Mouse (Mus musculus) liver, adult (tissue): Measurements from ENCODE around the gene 1700109H08Rik.

Experiments
- GATA4 ChIP-seq: IDR thresholded peaks from 2 replicates; pipeline ENCODE4 v1.6.1; 2014; ENCODE audit warnings: mild to moderate bottlenecking, low read length; ENCODE audit not compliant: insufficient replicate concordance

The 1700109H08Rik gene

DNA sequence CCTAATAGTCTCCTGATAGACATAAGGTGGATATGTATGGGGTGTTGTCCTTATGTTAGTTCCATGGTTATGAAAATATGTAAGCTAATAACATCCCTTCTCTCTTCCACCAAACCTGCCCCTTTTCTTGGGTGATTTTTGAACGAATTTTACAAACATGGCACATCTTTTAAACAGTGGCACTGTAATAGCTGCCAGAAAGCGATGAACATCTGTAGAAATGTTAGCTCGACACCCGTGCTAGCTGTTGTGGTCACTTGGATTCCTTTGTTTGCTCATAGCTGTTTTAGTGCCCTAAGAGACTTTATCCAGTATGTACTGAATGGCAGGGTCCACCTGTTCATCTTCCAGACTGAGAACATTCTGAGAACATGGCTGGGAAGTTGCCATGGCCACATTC is at the start of gene 1700109H08Rik:
TSS of gene 1700109H08Rik (plus strand) at position 301 of the 400 bp plus-strand sequence.
- TF ChIP-seq GATA4 = no peak

- no peak for TF ChIP-seq GATA4
Measured at GRCm38 (mm10) chr5:3521741-3522140, 49.6 kb upstream of the 1700109H08Rik start.

DNA sequence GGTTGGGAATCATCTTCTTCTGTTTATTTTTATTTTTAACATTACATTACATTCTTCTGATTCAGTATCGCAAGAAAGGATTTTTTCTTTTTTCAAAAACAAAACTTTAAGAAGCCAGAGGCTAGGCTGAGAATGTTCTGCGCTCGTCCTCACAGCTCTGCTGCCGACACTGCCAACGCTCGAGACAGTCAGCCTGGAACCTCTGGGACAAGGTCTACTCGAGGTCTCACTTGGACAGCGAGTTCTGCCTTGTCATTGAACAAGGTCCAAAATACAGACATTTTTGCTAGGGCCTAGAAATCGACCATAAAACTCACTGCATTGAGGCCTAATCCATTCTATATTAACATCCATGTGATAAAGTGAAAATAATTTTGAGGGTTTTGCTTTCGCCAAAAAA is 48.5 kb upstream of the 1700109H08Rik start:
- TF ChIP-seq GATA4 = no peak

- TF ChIP-seq GATA4 = no peak
Measured at GRCm38 (mm10) chr5:3527041-3527691, 44.2 kb upstream of the 1700109H08Rik start.

- TF ChIP-seq GATA4 = no peak
Measured at GRCm38 (mm10) chr5:3529585-3530189, 41.7 kb upstream of the 1700109H08Rik start.

DNA sequence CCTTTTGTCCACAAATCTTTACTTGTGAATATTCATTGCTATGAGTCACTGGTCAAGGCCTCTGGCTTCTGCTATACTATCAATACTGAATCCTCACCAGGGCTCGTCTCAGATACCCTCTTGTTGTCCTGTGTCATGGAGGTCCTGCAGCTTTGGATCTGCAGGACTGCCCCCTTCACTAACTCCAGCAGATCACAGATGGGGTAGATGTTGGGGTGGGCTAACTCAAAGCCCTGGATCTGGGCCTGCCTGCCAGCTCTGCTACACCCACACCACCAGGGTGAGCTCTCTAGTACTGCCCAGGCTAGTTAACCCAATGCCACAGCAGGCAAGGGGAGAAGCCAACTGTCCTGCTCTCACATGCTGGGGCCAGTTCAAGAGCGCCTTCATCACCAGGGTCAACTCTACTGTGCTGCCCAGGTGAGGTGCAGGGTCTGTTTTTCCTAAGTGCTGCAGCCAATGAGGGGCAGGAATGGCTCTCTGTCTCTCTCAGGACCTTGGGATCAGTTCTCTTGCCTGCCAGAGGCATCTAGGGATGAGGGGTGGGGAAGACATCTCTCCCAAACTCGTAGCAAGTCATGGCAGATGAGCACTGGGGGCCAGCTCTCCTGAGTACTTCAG is 34.7 kb upstream of the 1700109H08Rik start:
- TF ChIP-seq GATA4 = no peak

DNA sequence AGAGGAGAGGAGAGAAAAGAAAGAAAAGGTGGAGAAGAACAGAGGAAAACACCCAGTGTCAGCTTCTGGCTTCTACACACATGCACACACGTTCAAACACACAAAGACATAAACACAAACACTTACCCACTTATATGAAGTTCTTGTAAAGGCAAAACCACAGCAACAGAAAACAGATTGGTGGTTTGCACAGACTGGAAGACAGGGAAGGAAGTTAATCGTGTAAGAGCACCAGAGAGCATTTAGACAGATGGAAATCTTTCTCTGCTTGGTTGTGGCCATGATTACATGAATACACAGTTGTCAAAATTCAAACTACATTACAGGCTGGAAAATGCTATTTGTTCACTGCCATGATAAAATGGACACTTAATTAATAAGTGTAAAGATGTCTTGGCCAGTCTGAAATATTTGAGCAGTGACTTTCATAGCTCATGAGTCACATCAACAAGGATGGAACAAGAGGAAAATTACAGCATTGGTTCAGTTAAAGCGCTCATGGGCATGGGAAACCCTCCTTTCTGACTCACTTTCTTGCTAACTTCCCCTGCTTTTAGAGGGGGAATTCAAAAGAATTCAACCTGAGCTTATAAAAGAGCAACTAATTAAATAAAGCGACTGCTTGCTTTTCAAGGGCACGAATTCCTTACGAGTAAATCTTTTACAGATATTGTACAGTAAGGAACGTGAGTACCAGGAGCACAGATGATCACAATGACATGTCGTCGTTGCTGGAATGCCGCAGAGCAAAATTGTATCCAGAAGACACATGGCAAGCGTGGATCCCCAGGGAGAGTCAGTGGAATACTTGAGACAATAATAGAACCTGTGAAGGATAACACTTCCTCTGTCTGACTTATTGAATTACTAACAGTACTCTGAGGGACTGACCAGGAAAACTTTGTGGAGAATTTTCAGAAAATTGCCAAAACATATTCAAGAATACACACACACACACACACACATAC is 32.6 kb upstream of the 1700109H08Rik start:
- no peak for TF ChIP-seq GATA4

DNA sequence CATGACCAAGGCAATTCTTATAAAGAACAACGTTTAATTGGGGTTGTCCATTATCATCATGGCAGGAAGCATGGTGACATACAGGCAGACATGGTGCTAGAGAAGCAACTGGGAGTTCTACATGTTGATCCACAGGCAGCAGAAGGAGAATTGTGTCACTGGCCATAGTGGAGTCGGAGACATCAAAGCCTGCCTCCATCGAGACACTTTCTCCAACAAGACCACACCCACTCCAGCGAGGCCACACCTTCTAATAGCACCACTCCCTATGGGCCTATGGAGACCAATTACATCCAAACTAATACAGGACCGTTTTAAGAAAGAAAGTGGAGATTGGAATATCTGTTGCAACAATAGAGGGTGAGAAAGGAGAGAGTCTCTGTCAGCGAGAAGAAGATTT is 29.5 kb upstream of the 1700109H08Rik start:
- no peak for TF ChIP-seq GATA4

- no peak; the same call in 1 of the 2 replicates for TF ChIP-seq GATA4
Measured at GRCm38 (mm10) chr5:3543629-3544479, 27.5 kb upstream of the 1700109H08Rik start, which contains the start of gene Fam133b. Fam133b (plus strand) TSS chr5:3543833.

- TF ChIP-seq GATA4 = no peak
Measured at GRCm38 (mm10) chr5:3544480-3544769, 26.9 kb upstream of the 1700109H08Rik start.

DNA sequence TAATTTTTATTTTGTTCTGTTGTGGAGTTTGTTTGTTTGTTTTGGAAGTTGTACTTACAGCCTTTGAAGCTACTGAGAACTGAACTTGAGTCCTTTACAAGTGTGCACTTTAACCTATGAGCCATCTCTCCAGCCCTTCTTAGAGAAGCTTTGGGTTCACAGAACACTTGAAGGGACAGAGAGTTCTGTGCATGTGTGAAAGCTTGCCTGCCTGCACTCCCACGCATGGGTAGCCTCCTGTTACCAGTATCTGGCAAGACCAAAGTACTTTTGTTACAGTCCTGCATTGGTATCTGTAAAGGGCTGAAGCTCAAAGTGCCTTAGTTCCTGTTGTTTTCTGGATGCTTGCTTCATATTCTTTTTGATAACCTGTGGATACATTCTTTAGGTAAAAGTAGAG is 25.1 kb upstream of the 1700109H08Rik start:
- no peak for TF ChIP-seq GATA4

DNA sequence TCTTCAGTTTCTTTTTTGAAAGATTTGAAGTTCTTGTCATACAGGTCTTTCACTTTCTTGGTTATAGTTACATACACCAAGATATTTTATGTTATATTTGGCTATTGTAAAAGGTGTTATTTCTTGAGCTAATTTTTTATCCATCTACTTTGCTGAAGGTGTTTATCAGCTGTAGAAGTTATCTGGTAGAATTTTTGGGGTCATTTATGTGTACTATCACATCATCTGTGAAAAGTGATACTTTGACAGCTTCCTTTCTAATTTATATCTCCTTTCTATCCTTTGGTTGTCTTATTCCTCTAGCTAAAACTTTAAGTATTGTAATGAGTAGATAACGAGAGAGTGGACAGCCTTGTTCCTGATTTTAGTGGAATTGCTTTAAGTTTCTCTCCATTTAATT is 19.9 kb upstream of the 1700109H08Rik start:
- TF ChIP-seq GATA4 = no peak

- TF ChIP-seq GATA4 = no peak
Measured at GRCm38 (mm10) chr5:3554198-3554597, 17.2 kb upstream of the 1700109H08Rik start.

DNA sequence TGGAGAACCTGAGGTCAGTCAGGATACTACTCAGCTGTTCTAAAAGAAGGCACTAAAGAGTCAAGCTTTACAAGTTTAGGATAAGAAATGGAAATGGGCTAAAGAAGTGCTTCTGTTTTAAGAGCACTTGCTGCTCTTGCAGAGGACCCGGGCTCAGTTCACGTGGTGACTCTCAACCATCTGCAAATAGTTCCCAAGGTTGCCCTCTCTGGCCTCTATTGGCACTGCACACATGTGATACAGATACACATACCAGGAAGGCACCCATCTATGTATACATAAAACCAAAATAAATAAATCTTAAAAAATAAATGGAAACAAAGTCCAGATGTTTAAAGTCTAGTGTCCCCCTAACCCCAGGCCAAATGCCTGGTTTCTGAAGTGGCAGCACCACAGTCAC is 3.5 kb downstream of the 1700109H08Rik start:
- TF ChIP-seq GATA4 = no peak
